Mouse (Mus musculus): ENCODE measurements at regions not wholly inside any gene's neighbourhood (a gene's known extent, or its start where the extent isn't known, plus 50 kb on each side); places are given as distances from the start of the nearest gene placed in this dataset.

DNA sequence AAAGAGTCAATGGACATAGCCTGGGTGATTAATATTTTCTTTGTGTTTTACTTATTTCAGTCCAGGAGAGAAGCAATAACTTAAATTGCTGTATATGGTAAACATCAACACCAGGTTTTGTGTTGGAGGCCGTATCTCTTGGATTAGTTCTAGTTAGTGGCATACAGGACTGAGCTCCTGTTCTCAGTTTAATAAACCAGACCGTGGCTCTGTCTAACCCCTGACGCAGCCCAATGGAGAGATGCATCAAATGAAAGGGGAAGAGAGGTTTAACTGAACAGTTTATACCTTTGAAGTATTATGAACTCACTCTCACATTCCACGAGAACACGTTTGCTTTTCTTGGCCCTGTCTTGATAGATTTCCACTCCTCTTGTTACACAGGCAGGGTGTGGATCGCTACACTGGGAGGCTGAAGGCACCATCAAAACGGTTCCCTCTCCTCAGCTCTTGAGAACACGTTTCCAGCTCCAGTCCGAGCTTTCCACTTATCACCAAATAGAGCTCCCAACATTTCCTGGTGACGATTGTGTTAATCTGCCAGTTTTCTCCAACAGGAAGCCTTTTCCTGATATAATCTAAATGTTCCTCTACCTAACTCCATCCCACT lies 54.0 kb upstream of the Cerkl start:
- no peak for DNase-seq (ENCODE audit: low spot score)

DNA sequence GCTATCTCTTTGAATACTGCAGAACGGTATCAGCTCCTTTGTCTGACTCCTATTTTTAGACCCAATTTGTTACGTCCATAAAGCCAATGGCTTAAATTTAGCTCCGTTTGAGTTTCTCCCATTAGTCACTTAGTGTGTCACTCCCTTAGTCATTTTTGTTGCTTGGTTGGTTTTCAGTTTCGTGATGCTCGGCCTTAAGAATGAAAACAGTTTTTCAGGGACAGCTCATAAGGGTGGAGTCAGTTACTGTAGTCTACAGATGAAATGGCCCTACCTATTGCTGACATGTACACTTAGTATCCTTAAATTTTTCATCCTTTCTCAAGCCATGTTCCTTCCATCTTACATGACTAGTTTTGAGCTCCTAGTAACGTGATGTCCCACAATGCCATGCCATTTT lies 54.5 kb upstream of the Cerkl start:
- DNase-seq (ENCODE audit: low spot score), result no peak

DNA sequence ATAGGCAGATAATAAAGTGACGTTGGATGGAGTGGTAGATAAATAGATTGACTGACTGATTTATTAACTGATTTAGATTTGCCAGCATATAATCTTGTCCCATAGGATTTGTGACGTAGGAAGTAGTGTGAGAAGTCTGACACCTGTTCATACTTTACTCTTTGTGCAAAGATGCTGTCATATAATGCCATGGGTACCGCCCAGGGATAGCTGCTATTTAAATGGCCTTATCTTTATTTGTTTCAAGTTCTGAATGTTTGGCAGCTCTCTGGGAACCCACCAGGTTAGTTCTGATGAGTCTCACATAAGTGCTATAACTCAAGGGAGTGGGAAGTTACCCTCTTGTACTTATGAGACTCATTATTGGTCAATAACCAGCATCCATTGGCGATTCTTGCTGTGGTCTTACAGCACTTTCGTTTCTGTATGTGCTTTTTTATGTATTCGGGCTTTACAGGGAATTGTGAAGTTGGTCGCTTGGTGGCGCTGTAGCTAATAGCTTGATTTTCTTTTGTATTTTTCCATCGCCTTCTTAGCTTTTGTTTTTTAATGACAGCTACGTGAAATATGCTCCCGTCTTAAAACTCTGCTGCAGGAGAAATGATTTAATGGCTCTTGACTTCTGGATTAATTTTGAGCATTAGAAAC lies 55.2 kb upstream of the Cerkl start:
- peak; percentile 84 for DNase-seq (ENCODE audit: low spot score)

DNA sequence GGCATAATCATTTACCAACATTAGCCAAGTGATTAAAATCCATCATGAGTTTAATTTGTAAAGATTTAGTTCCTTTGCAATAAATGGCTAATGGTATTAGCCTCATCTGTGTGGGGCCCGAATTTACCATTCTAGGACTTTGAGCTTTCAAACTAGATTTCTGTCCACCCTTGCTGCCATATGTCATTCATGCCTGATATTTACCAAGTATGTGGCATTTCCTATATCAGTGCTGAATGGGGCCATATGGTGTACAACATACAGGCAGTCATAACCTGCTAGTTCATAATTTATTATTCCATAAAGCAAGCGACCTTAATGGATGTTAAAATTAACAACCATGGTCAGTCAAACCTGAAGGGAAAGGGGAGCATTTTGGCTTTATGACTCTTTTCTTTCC lies 55.8 kb upstream of the Cerkl start:
- no peak for DNase-seq (ENCODE audit: low spot score)

DNA sequence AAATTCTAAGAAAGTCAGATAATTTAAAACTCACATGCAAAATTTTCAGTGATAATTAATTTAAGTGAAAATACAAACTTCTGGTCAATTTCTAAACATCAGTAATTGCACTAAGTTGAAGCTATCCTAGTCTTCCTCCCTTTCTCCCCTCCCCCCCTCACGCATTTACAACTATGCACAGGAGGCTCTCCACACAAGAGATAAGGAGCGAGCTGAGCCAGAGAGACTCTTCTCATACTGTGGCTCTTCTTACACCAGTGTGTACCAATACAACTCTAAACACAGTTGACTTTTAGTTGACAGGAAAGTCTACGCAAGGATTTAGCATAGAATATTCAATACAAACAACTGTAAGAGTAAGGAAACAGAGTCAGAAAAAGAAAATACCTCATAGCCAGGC lies 57.1 kb upstream of the Cerkl start:
- DNase-seq (ENCODE audit: low spot score), result no peak

DNA sequence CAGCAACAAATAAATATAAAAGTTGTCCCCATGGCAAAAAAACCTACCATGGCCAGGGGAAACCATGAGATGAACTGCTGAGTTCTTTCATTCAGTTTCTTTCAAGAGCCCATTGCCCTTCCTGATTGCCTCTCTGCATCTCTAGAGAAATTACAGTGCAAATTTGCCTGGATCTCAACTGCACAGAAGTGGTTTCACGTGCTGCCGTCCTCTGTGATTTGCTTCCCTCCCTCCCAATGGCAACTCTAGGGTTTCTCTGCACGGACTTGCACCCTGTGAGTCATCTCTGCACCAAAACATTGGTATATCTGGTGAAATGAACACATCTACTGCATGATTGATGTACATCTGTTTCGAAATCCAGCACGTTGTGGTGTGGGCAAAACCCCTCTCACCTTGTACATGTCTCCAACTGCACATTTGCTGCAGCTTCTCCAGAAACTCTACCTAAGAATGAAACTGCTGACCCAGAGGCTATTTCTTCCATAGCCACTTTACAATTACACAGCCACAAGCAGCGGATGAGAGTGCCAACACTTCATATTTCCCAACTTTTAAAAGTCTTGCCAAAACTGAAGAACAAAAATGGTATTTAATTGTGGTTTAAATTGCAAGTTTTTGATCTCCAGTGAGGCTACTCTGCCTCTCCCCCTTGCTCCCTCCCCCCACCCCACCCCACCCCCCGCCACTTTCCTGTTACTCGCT lies 61.6 kb upstream of the Cerkl start:
- DNase-seq (ENCODE audit: low spot score), result no peak

DNA sequence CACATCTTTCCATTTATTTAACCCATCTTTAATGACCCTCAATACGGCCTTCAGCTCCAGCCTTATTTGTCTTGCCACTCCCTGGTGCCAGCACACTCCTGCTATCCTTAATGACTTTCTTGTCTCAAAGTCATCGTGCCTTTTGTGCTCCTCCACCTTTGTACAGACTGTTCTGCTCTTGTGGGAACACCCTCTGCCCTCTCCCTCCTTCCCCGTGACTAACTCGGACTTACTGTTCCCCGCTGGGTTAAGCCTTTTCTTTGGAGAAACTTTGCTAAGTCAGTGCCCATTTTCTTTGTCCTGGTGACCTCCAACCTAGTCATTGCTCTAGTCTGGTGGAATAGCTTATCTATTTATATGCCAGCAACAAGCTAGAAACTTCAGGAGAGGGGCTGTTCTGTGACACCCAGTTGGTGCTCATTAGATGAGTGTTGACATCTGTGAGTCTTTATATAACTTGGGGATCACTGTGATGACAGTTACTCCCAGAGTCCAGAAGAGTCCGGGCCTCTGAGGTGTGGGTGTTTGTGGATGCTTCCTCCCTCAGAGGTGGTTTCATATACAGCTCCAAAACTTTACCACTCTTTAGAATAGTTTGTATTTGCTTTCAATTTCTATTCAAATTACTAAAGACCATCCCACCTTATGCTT lies 63.3 kb upstream of the Cerkl start:
- DNase-seq (ENCODE audit: low spot score), result no peak

DNA sequence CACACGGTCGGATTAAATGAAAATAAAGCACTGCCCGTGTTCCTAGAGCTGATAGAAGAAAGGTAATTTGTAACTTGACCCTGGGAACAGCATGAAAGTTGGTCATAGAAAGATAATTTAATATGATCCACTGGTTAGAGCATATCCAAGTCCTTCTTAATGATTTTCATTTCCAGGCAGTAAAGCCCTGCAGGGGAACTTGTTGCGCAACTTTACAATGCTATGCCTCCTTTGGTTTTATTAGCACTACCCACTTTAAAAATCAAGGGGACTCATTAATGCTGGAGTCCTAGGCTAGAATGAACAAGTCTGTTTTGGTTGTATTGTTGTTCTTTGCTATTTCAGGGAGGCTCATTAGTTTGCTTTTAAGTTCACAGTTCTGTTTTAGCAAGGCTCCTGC lies 66.9 kb upstream of the Cerkl start:
- DNase-seq (ENCODE audit: low spot score), result no peak

DNA sequence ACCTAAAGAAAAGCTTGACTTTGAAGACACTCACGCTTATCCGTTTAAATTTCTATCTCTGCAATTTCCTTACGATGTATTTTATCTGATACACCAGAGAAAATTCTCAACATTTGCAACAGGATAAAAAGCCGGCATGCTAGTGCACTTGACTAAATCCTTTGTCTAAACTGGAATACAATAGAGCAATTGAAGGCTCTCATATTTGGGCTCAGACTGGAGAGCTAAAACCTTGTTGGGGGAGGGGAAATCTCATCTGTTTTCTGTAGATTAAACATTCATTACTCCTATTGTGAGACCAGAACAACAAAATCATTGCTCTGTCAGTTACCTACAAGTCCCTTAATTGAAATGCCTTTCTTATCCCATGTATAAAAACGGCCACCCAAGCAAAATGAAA lies 70.9 kb upstream of the Cerkl start:
- no peak for DNase-seq (ENCODE audit: low spot score)

DNA sequence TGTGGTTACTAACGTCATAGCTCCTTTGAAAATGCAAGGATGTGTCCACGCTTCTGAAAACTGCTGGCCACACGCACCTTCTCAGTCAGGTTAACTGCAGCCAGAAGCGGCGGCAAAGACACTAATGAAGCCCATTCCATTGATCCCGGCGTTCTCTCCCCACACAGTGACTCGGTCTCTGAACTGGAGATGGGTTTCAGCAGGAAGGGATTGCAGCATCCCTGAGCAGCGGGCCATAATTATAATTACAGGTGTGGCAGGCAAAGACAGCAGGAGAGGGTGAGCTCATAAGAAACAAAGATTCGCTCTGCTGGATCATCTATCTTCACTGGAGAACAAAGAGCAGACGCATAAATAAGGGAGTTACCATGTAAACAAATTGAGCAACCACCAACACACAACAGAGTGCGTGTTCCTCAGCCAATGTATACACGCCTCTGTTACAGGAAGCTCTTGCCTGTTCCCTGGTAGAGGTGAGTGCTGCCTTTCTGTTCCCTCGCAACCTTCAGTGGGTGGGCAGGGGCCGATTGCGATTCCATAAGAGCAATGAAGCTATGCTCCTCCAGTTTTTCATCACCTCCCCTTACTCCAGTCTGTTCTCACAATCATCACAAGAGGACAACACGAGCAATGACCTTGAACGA lies 71.9 kb upstream of the Cerkl start:
- no peak for DNase-seq (ENCODE audit: low spot score)

DNA sequence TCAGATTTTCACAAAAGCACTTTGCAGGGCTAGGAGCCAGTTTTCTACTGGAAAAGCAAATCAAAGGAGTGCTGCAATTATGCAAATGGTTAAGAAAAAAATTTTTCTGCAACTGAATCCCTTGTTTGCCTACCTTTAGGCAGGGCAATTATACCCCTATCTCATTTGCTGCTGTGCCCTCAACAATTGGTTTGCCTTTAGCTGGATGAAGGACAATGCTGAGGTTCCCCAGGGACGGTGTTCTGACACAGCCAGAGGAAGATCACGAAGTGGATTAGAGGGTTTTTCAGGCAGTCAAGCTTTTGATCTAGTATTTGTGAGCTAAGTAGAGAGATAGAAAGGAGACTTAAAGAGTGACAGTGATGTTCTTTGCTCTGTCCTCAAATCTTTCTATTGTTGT lies 72.6 kb upstream of the Cerkl start:
- no peak for DNase-seq (ENCODE audit: low spot score)

DNA sequence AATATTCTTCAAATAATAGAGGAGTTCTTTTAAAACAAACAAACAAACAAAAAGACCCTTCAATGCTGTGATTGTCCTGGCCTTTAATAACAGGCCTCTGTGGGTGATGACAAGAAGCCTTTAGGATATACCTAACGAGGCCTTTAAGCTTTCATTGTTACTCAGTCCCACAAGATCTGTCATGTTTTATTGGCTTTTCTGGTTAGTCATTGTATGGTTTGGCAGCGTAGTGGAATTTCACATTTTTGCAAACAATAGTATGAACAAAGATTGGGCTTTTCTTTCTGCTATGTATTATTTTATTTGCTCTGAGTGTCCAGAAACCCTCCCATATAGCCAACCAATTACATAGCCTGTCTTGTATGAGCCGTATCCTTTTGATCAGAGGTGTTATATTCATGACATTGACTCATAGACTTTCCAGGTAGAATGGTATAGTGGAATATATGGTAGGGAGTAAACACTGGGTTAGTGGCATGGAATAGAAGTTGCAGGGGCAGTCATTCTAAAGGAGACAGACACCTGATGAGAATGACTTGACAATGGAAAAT lies 76.1 kb upstream of the Cerkl start:
- no peak for DNase-seq (ENCODE audit: low spot score)

DNA sequence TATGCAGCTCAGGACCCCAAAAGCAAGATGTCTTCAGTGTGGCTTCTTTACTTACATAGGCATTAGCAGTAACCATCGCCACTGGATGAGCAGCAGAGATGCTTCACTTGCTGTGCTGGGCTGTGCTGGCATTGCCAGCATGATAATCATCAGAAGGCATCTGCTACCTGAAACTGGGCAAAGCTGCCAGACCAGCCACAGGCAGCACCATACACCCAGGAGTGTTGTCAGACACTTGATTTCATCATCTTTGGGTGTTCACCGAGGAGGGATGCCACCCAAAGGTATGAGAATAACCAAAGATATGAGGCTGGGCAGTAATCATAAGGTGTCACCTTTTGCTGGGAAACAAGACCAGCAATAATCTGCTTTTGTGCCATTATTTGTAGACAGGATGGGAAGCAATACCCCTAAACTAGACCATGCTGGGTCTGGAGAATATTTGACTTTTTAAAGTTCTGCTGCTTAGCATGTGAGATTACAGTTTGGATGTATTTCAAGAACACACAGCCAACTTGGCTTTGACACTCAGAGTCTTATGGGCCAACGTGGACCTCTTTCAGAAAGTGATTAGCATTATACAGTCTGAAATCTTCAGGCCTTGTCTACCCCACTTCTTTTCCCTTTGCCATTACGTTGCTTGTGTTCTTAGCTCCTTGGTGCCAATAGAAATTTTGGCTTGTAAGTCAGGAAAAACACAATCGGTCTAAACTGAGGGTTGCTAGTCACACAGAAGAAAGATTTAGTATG lies 80.7 kb upstream of the Cerkl start:
- DNase-seq (ENCODE audit: low spot score), result no peak

DNA sequence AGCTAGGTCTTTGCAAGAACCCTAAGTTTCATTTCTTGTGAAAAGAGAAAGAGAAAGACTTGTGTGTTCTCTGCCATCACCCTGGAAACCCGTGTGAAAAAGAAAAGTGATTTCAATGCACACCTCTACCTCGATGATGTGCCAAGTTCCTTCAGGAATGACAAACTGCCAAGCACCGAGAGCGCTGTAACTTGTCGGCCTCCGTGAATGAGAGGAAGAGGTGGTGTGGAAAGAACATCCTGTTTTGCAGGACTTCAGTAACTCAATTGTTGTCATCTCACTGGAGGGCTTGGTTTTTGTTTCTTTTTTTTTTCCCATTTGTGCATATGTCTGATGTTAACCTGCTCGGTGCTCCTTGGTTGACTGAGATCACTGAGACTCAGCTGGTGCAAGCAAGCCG lies 83.8 kb upstream of the Cerkl start:
- no peak for DNase-seq (ENCODE audit: low spot score)

DNA sequence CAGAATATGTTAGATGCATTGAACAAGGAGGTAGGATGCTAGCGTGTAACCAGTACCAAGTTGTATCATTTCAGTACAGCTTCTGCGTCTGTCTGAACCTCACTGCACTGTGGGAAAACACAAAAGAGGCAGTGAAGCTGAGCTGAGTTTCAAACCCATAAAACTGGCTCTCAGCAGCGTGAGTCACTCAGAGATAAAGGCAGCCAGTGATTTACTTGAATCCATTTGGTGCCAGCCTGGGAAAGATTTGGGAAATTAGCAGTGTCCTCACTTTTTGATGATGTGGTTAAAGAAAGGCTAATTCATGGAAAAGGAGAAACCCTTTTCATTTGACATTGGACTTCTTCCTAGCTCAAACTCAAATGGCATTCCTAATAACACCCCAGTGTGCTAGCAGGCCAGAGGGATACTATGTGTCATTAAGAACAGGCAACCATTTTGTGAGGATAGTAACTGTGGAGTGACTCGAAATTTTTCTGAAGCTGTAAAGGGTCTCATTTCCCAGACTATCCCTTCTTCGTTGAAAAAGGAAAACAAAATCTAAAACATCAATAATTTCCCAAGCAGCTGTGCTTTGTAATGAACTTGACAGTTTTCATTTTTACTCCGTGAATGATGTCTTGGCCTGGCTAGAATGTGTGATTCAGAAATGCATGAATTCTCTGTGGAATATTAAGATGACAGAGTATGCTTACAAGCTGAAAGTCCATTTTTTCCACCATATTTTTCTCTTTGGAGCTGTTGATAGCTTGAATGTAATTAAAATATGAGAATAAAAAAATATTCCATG lies 85.8 kb upstream of the Cerkl start:
- no peak for DNase-seq (ENCODE audit: low spot score)

DNA sequence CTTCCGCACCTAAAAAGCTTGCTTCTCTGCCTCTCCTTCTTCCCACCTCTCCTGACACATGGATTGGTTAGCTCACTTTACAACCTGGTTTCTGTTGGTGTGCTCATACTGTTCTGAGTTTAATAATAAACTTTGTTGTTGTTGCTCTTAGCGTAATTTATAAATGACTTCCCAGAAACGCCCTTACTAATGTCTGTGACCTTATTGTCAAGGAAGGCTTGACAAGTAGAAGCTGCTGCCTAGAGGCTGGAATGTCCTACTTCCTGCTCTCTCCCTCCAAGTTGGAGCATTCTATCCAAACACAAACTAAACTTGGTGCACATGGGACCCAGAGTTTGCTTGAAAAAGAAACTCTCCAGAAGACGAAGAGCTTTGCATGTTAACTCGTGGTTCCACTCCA lies 86.9 kb upstream of the Cerkl start:
- DNase-seq (ENCODE audit: low spot score), result no peak

DNA sequence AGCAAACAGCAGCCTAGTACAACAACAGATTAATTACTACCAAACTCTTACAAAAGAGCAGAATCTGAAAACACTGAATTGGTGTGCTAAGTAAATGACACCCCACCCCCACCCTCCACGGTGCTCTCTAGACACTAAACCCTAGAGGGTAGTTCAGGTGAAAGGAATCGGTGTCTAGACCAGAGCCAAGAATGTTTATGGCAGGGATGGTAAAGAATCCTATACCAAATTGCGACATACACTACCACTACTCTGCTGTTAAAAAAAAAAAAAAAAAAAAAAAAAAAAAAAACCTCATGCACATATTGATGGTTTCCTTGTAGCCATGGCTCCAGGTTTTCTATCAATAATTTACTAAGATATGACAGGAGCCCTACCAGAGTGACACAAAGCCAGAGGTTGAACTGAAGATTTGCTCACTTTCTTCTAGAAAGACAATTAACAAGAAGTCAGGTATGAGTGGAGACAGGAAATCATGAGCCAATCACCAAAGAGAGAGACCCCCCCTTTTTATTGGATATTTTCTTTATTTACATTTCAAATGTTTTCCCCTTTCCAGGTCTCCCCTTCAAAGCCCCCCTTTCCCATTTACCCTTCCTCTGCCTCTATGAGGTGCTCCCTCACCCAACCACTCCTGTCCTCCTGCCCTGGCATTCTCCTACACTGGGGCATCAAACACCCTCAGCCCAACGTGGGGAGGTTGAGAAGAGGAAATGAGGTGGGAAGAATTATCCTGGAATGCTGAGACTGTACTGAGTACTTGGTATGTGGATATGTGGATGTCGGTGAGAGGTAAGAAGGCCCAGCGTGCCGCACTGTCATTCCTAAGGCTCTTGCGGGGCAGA lies 87.6 kb upstream of the Cerkl start:
- DNase-seq (ENCODE audit: low spot score), result no peak

DNA sequence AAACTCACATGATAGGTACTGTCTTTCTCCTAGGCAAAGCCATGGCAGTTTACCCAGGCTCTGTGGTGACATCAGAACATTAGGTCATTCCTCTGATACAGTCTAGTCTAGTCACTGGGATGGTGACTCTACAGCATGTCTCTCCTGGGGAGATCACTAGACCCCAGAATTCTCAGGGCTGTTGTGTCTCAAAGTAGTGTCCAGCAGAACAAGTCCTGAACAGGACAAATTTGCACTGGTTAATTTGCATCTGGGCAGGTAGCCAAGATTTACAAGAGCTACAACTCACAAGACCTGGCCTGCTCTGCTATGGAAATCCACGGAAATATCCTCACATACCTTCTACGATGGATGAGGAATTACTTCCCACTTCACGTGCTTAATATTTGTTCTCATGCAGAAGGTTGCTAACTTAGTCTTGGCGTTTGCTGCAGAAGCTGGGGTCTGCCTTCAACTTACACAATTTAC lies 88.2 kb upstream of the Cerkl start:
- no peak for DNase-seq (ENCODE audit: low spot score)

DNA sequence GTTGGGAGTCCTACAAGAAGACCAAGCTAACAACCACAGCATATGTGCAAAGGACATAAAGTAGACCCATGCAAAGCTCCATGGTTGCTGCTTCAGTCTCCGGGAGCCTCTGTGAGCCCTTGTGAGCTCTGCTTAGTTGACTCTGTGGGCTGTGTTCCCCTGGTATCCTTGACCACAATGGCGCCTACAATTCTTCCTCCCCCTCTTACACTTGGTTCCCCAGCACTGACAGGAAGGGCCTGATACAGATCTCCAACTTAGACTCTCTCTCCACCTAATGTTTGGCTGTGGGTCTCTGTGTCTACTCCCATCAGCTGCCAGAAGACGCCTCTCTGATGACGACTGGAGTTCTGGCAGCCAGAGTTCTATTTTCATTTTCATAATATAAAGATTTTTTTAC lies 88.9 kb upstream of the Itprid2 start:
- no peak for DNase-seq (ENCODE audit: low spot score)

DNA sequence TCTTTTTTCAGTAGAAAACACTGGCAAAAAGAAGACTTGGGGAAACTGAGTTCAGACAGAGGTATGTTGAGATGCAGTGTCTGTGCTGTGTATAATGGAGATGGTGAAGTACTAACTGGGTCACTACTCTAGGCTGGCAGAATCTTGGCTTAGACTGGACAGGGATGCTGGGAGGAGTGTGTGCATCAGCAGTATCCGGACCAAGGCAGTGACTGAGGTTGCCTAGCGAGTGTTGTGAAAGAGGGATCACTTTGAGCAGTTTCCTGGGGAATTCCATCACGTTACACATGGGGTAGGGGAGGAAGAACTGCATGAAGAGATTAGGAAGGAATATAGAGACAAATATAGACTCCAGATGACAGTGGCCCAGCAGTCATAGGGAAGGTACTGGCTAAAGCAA lies 87.9 kb upstream of the Itprid2 start:
- DNase-seq (ENCODE audit: low spot score), result no peak
